Mouse (Mus musculus) forebrain, embryonic 14.5 days (tissue): ENCODE data around the gene Gzmm. TPM values are rescaled to one million over a fixed set of nuclear protein-coding genes. Genes with fewer than 3 reads are reported as not detected.
A peak's percentile ranks its signal among the peaks of the same experiment; 100 is the strongest.

ENCODE experiments used
- ATAC-seq: fragments of 200-750 bp; cut with Nextera tagmentation; 2 replicates; pipeline ENCODE4 v1.8.0; 2017; ENCODE audit warnings: mild to moderate bottlenecking, moderate library complexity
- DNase-seq: peaks from one replicate; pipeline ENCODE4 v3.0.0-alpha.2; 2015; ENCODE audit warnings: low spot score
- H3K27ac ChIP-seq: fragments of 300-500 bp; sonication (generic); 2 replicates; pipeline ENCODE4 v1.5.1; 2014; ENCODE audit warnings: low read depth, mild to moderate bottlenecking, control low read depth, low read length, moderate library complexity
- H3K27me3 ChIP-seq: fragments of 300-500 bp; sonication (generic); replicated peaks from 2 replicates; pipeline ENCODE4 v1.6.1; 2014; ENCODE audit warnings: low read length, control low read depth, mixed read lengths; ENCODE audit not compliant: control insufficient read depth, insufficient read depth
- H3K36me3 ChIP-seq: fragments of 300-500 bp; sonication (generic); 2 replicates; pipeline ENCODE4 v1.6.1; 2014; ENCODE audit warnings: low read length, control low read depth; ENCODE audit not compliant: control insufficient read depth, insufficient read depth
- H3K4me1 ChIP-seq: fragments of 300-500 bp; sonication (generic); 2 replicates; pipeline ENCODE4 v1.6.1; 2014; ENCODE audit warnings: antibody characterized with exemption, low read length, control low read depth; ENCODE audit not compliant: control insufficient read depth, insufficient read depth
- H3K4me2 ChIP-seq: fragments of 300-500 bp; sonication (generic); 2 replicates; pipeline ENCODE4 v1.6.1; 2014; ENCODE audit warnings: mild to moderate bottlenecking, control low read depth, low read length
- H3K4me3 ChIP-seq: fragments of 300-500 bp; sonication (generic); 2 replicates; pipeline ENCODE4 v1.5.1; 2014; ENCODE audit warnings: low read depth, low read length, control low read depth
- H3K9ac ChIP-seq: fragments of 300-500 bp; sonication (generic); 2 replicates; pipeline ENCODE4 v1.6.1; 2014; ENCODE audit warnings: mild to moderate bottlenecking, low read length, control low read depth, moderate library complexity
- H3K9me3 ChIP-seq: fragments of 300-500 bp; sonication (generic); replicated peaks from 2 replicates; pipeline ENCODE4 v1.6.1; 2016; ENCODE audit warnings: low read length, control low read depth, mixed read lengths; ENCODE audit not compliant: control insufficient read depth
- WGBS: fragments of 180-500 bp; shearing (Covaris S2); extraction: QIAGEN DNeasy Blood & Tissue Kit; methylation state at CpG from one replicate; pipeline ENCODE4 v1.1.7; 2014; 5-methylcytosine and 5-hydroxymethylcytosine counted together
- polyA plus RNA-seq: library from polyadenylated mRNA; unstranded; fragments of >200 nt; fragmentation: Nextera tagmentation; extraction: Ambion mirVana; gene quantifications from 2 replicates; pipeline ENCODE4 v1.2.1, GENCODE M21; 2014

The Gzmm gene
- polyA plus RNA-seq, 1 experiment from 2014 or later: 1.5 TPM

DNA sequence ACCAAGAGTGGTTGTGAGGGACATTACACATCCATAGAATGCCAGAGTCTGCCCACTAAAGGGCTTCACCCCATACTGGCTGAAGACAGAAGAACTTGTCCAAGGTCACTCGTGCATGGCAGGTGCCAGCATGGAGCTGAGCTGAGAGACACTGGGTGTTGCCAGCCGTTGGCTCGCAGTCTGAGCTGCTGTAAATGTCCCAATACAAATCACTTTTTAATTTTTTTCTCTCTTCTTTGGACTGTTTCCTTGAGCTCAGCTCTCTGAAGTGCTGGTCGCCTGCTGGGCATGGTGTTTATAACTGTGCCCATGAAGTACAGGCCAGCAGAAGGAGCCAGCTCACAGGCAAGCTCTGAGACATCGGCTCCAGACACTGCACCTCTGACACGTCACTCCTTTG lies 34.2 kb downstream of the Gzmm start:
- H3K4me3 ChIP-seq: no peak overlapping the region
- no peaks in the 10 kb centered on the region for H3K36me3 ChIP-seq
- DNase-seq: no peak
- no peak overlapping the region for H3K27ac ChIP-seq
- no peaks in the 10 kb centered on the region for H3K9me3 ChIP-seq
- H3K27me3 ChIP-seq: peaks cover 9% of the 10 kb centered on the region; the same call in 1 of the 2 replicates
- WGBS: 55% methylated on average over 6 of the region's 6 CpGs
- no peak overlapping the region for H3K9ac ChIP-seq
- no peak for ATAC-seq
- H3K4me1 ChIP-seq: no peaks in the 10 kb centered on the region
- no peak overlapping the region for H3K4me2 ChIP-seq

DNA sequence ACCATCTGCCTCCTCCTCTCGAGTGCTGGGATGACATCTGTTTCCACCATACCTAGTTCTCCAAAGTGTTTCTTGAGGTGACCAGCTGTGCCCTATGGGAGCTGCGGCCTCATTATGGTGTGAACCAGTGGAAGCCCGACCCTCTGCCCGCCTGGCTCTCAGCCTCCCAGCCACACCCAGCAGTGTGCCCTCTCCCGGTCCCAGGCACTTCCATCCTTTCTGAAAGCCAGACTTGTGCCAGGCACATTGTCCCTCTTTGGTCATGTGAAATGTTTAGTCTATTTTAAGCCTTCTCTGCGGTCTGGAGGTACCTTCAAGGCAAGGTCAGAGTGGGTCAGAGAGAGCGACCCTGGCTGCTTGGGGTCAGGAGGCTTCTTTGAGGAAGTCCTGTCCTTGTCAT lies 34.9 kb downstream of the Gzmm start:
- no peaks in the 10 kb centered on the region for H3K36me3 ChIP-seq
- H3K27me3 ChIP-seq: peaks cover 4% of the 10 kb centered on the region; the same call in 1 of the 2 replicates
- no peak overlapping the region for H3K4me2 ChIP-seq
- H3K27ac ChIP-seq: no peak overlapping the region
- no peaks in the 10 kb centered on the region for H3K4me1 ChIP-seq
- no peaks in the 10 kb centered on the region for H3K9me3 ChIP-seq
- 88% methylated on average over 7 of the region's 7 CpGs for WGBS
- H3K9ac ChIP-seq: no peak overlapping the region
- no peak for DNase-seq
- H3K4me3 ChIP-seq: no peak overlapping the region
- no peak for ATAC-seq

DNA sequence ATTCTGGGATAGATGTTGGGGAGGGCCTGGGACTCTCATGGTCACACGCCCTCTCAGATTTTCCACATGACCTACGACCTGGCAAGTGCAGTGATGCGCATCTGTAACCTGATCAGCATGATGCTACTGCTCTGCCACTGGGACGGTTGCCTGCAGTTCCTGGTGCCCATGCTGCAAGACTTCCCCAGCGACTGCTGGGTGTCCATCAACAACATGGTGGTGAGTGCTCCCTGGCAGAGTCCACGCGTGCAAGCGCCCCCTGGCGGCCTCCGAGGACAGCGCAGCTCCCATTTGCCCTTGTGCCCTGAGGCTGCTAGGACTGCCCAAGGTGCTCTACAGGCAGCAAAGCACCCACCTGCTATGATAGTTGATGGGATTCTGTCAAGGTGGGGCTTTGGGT lies 37.3 kb downstream of the Gzmm start:
- Histone ChIP-seq H3K27me3 (no peaks in the 10 kb centered on the region), H3K4me2 (no peak overlapping the region), H3K9me3 (no peaks in the 10 kb centered on the region), H3K27ac (no peak overlapping the region), H3K4me3 (no peak overlapping the region), H3K4me1 (no peaks in the 10 kb centered on the region), H3K9ac (no peak overlapping the region), H3K36me3 (no peaks in the 10 kb centered on the region)
- ATAC-seq: no peak
- 36% methylated on average over 11 of the region's 11 CpGs for WGBS
- no peak for DNase-seq

DNA sequence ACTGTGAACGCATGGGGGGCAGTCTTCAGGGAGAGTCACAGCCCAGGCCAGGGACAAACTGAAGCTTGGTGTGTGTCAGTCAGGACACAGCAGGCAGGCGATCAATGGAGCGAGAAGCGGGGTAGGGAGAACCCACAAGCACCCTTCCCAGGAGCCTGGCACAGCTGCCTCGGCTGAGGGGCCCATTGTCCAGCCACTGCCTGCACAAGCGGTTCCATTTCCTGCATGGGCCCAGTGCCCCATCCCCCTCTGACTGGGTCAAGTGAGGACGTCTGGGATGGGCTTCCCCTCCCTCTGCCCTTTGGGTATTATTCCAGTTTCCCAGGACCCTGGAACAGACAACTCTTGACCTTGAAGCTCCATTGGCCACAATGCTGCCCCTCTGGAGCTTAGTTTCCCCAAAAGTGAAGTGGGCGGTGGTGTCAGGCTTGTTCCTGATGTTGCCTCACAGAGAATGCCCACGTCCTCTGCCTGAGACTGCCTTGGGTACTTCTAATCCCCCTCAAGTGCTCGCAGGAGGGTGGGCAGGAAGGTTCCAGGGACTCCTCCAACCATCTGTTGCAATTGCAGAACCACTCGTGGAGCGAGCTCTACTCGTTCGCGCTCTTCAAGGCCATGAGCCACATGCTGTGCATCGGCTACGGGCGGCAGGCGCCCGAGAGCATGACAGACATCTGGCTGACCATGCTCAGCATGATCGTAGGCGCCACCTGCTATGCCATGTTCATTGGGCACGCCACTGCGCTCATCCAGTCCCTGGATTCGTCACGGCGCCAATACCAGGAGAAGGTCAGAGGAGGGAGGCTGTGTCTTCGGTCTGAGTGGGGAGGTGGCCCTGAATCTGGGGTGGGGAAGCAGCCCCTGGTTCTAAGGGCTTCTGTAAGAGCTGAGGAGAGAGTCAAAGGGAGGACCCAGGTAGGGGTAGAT lies 39.8 kb downstream of the Gzmm start:
- no peak overlapping the region for H3K27ac ChIP-seq
- 76% methylated on average over 28 of the region's 28 CpGs for WGBS
- no peak for ATAC-seq

DNA sequence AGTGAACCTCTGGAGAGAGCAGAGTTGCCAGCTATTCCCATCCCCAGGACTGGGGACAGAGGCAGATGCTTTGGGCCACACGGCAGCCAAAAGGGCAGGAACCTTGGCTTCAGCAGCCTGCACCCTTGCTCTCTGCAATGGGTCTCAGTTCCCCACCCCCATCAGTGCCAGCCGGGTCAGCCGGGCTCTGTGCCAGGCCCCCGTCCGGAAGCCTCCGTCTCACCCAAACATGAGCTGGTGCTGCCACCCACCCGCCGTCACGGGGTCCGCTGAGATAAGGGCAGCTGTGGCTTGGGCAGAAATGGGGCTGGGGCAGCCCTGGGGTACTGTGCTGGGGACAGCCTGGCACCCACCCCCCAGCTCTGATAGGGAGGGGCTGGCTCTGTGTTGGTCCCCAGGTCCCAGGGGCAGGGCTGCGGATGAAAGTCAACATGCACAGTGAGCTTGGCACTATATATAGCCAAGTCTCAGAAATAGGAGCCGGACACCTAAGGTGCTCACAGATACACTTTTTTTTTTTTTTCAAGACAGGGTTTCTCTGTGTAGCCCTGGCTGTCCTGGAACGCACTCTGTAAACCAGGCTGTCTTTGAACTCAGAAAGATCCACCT lies 40.6 kb downstream of the Gzmm start:
- no peak overlapping the region for H3K4me2 ChIP-seq
- H3K9me3 ChIP-seq: no peaks in the 10 kb centered on the region
- 0 out of 2 replicates have a peak, but pooled peaks have one; percentile 27 for ATAC-seq
- no peak for DNase-seq
- peaks cover 9% of the 10 kb centered on the region; the same call in 1 of the 2 replicates for H3K36me3 ChIP-seq
- H3K27me3 ChIP-seq: no peaks in the 10 kb centered on the region
- no peak overlapping the region for H3K9ac ChIP-seq
- WGBS: 69% methylated on average over 13 of the region's 13 CpGs
- H3K27ac ChIP-seq: no peak overlapping the region
- H3K4me3 ChIP-seq: no peak overlapping the region
- no peaks in the 10 kb centered on the region for H3K4me1 ChIP-seq

More for the DNA sequence above, 39.8 kb downstream of the Gzmm start:
- no peak overlapping the region for H3K4me2 ChIP-seq
- H3K9me3 ChIP-seq: no peaks in the 10 kb centered on the region
- no peaks in the 10 kb centered on the region for H3K27me3 ChIP-seq
- no peaks in the 10 kb centered on the region for H3K4me1 ChIP-seq
- H3K4me3 ChIP-seq: no peak overlapping the region
- H3K9ac ChIP-seq: no peak overlapping the region
- peaks cover under 1% of the 10 kb centered on the region; the same call in 1 of the 2 replicates for H3K36me3 ChIP-seq
- no peak for DNase-seq

DNA sequence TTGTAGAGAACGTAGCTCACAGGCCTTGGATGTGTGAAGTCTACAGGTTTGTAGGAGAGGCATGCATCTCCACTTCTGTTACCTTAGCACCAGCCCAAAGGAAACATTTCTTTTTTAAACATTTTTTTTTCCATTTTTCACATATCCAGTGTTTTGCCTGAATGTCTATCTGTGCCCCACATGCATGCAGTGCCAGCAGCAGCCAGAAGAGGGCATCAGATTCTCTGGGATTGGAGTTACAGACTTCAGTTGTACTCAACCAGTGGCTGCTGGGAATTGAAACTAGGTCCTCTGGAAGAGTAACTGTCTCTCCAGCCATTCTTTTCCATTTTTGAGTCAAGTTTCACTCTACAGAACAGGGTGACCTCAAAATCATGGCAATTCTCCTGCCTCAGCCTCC lies 43.7 kb downstream of the Gzmm start:
- 96% methylated on average over 1 of the region's 1 CpGs for WGBS

DNA sequence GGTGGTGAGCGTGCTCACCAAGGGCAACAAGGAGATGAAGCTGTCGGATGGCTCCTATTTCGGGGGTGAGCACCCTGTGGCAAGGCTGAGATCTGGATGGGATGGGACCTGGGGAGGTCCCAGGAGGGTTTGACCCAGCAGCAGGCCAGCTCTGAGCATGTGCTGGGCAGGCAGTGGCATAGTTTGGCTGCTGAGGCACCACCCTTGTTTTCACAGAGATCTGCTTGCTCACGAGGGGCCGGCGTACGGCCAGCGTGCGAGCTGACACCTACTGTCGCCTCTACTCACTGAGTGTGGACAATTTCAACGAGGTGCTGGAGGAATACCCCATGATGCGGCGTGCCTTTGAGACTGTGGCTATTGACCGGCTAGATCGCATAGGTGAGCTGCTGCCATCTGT lies 45.0 kb downstream of the Gzmm start:
- no peak overlapping the region for H3K27ac ChIP-seq
- H3K9ac ChIP-seq: no peak overlapping the region
- WGBS: 91% methylated on average over 15 of the region's 15 CpGs
- peaks cover 6% of the 10 kb centered on the region for H3K9me3 ChIP-seq
- H3K4me1 ChIP-seq: no peaks in the 10 kb centered on the region
- 0 out of 2 replicates have a peak, but pooled peaks cover 2% of the 10 kb centered on the region for H3K27me3 ChIP-seq
- DNase-seq (no peak), ATAC-seq (no peak)
- H3K4me2 ChIP-seq: no peak overlapping the region
- no peak overlapping the region for H3K4me3 ChIP-seq
- H3K36me3 ChIP-seq: peaks cover 52% of the 10 kb centered on the region

More for the DNA sequence above, 43.7 kb downstream of the Gzmm start:
- Histone ChIP-seq H3K9me3 (0 out of 2 replicates have a peak, but pooled peaks cover 2% of the 10 kb centered on the region), H3K4me3 (no peak overlapping the region), H3K4me1 (no peaks in the 10 kb centered on the region), H3K27ac (no peak overlapping the region), H3K27me3 (0 out of 2 replicates have a peak, but pooled peaks cover 2% of the 10 kb centered on the region), H3K36me3 (peaks cover 38% of the 10 kb centered on the region), H3K4me2 (no peak overlapping the region), H3K9ac (no peak overlapping the region)
- DNase-seq: no peak
- ATAC-seq: no peak

DNA sequence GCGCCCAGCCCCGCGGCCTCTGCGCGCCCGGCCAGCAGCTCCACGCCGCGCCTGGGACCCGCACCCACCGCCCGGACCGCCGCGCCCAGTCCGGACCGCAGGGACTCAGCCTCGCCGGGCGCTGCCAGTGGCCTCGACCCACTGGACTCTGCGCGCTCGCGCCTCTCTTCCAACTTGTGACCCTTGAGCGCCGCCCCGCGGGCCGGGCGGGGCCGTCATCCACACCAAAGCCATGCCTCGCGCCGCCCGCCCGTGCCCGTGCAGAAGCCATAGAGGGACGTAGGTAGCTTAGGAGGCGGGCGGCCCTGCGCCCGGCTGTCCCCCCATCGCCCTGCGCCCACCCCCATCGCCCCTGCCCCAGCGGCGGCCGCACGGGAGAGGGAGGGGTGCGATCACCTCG lies 46.5 kb downstream of the Gzmm start:
- WGBS: 42% methylated on average over 52 of the region's 52 CpGs
- no peak for DNase-seq
- no peak for ATAC-seq
- H3K4me2 ChIP-seq: no peak overlapping the region
- H3K4me3 ChIP-seq: no peak overlapping the region
- H3K4me1 ChIP-seq: no peaks in the 10 kb centered on the region
- H3K27ac ChIP-seq: no peak overlapping the region
- no peak overlapping the region for H3K9ac ChIP-seq
- peaks cover 67% of the 10 kb centered on the region for H3K36me3 ChIP-seq
- H3K27me3 ChIP-seq: 0 out of 2 replicates have a peak, but pooled peaks cover 2% of the 10 kb centered on the region
- H3K9me3 ChIP-seq: peaks cover 19% of the 10 kb centered on the region

DNA sequence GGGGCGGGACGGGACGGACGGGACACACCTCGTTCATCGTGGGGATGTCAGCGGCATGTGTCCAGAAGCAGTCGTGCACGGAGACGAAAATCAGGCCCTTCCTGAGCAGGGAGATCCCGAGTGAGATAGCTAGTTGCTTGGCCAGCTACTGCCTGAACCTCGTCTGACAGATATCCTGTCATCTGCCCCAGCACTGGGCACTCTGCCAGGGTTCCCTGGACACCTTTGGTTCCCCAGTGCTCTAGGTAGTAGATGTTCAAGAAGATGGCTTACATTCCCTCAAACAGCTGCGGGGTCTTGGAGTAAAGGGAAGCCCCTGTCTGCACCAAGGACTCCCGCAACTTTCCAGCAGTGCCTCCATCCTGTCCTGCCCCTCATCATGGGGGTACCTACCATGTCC lies 47.9 kb downstream of the Gzmm start:
- Histone ChIP-seq H3K9me3 (peaks cover 19% of the 10 kb centered on the region), H3K4me3 (no peak overlapping the region), H3K27ac (no peak overlapping the region), H3K36me3 (peaks cover 80% of the 10 kb centered on the region), H3K4me1 (no peaks in the 10 kb centered on the region), H3K4me2 (no peak overlapping the region), H3K9ac (no peak overlapping the region), H3K27me3 (0 out of 2 replicates have a peak, but pooled peaks cover 2% of the 10 kb centered on the region)
- 90% methylated on average over 14 of the region's 14 CpGs for WGBS
- DNase-seq (no peak), ATAC-seq (no peak)
